Mouse (Mus musculus) hindbrain, embryonic 14.5 days (tissue): ENCODE data around the gene Sdhaf1. TPM values are rescaled to one million over a fixed set of nuclear protein-coding genes. Genes with fewer than 3 reads are reported as not detected.

ENCODE experiments used
- ATAC-seq: fragments of 200-750 bp; cut with Nextera tagmentation; 2 replicates; pipeline ENCODE4 v1.8.0; 2017; ENCODE audit warnings: moderate number of reproducible peaks, mild to moderate bottlenecking, moderate TSS enrichment, moderate library complexity; ENCODE audit not compliant: low FRiP score
- DNase-seq: peaks from one replicate; pipeline ENCODE4 v3.0.0-alpha.2; 2015; ENCODE audit warnings: low spot score
- H3K27ac ChIP-seq: fragments of 300-500 bp; sonication (generic); 2 replicates; pipeline ENCODE4 v1.5.1; 2014; ENCODE audit warnings: mild to moderate bottlenecking, moderate library complexity
- H3K27me3 ChIP-seq: fragments of 300-500 bp; sonication (generic); 2 replicates; pipeline ENCODE4 v1.6.1; 2014; ENCODE audit warnings: mild to moderate bottlenecking, low read length, mixed read lengths; ENCODE audit not compliant: control insufficient read depth, insufficient read depth
- H3K36me3 ChIP-seq: fragments of 300-500 bp; sonication (generic); replicated peaks from 2 replicates; pipeline ENCODE4 v1.6.1; 2014; ENCODE audit not compliant: control insufficient read depth, insufficient read depth
- H3K4me1 ChIP-seq: fragments of 300-500 bp; sonication (generic); replicated peaks from 2 replicates; pipeline ENCODE4 v1.6.1; 2014; ENCODE audit warnings: antibody characterized with exemption, low read length, mixed read lengths; ENCODE audit not compliant: control insufficient read depth, insufficient read depth
- H3K4me2 ChIP-seq: fragments of 300-500 bp; sonication (generic); replicated peaks from 2 replicates; pipeline ENCODE4 v1.6.1; 2014; ENCODE audit warnings: mild to moderate bottlenecking, moderate library complexity
- H3K4me3 ChIP-seq: fragments of 300-500 bp; sonication (generic); replicated peaks from 2 replicates; pipeline ENCODE4 v1.5.1; 2014; ENCODE audit warnings: mild to moderate bottlenecking, low read length
- H3K9ac ChIP-seq: fragments of 300-500 bp; sonication (generic); 2 replicates; pipeline ENCODE4 v1.6.1; 2014
- H3K9me3 ChIP-seq: fragments of 300-500 bp; sonication (generic); 2 replicates; pipeline ENCODE4 v1.6.1; 2016; ENCODE audit warnings: low read length; ENCODE audit not compliant: control insufficient read depth
- WGBS: fragments of 180-500 bp; shearing (Covaris S2); extraction: QIAGEN DNeasy Blood & Tissue Kit; methylation state at CpG from one replicate; pipeline ENCODE4 v1.1.7; 2014; 5-methylcytosine and 5-hydroxymethylcytosine counted together
- polyA plus RNA-seq: library from polyadenylated mRNA; unstranded; fragments of >200 nt; fragmentation: Nextera tagmentation; extraction: Ambion mirVana; gene quantifications from 2 replicates; pipeline ENCODE4 v1.2.1, GENCODE M21; 2014

Sdhaf1 gene
- polyA plus RNA-seq, 1 experiment from 2014 or later = 19.2 TPM

GRCm38 (mm10) chr7:30279951-30280669, 43.6 kb downstream of the Sdhaf1 start, which contains the start of the genes Thap8 and Wdr62:
Gene Thap8 (plus strand): TSS chr7:30280094.
Gene Wdr62 (minus strand): TSS chr7:30280419.
- WGBS = under 1% methylated on average over 42 of the region's 49 CpGs
- no peaks in the 10 kb centered on the region for H3K27me3 ChIP-seq
- no peaks in the 10 kb centered on the region for H3K36me3 ChIP-seq
- H3K9me3 ChIP-seq = no peaks in the 10 kb centered on the region
- H3K4me1 ChIP-seq = no peaks in the 10 kb centered on the region
- peak within 1 kb of the TSS; percentile 97 for H3K27ac ChIP-seq
- H3K4me3 ChIP-seq = peak within 1 kb of the TSS; percentile 61
- DNase-seq (peak; percentile 94), ATAC-seq (peak; percentile 95)
- H3K4me2 ChIP-seq = peak within 1 kb of the TSS; percentile 91
- H3K9ac ChIP-seq = peak within 1 kb of the TSS; percentile 60

- Histone ChIP-seq H3K9me3 (no peaks in the 10 kb centered on the region), H3K4me2 (peak overlapping the region; percentile 91), H3K9ac (peak overlapping the region; percentile 40; the same call in 1 of the 2 replicates), H3K27ac (no peak overlapping the region), H3K27me3 (no peaks in the 10 kb centered on the region), H3K4me3 (peak overlapping the region; percentile 61), H3K36me3 (no peaks in the 10 kb centered on the region), H3K4me1 (no peaks in the 10 kb centered on the region)
- under 1% methylated on average over 6 of the region's 6 CpGs for WGBS
- DNase-seq (no peak), ATAC-seq (no peak)
Observed at GRCm38 (mm10) chr7:30279536-30279935, 44.2 kb downstream of the Sdhaf1 start.

DNA sequence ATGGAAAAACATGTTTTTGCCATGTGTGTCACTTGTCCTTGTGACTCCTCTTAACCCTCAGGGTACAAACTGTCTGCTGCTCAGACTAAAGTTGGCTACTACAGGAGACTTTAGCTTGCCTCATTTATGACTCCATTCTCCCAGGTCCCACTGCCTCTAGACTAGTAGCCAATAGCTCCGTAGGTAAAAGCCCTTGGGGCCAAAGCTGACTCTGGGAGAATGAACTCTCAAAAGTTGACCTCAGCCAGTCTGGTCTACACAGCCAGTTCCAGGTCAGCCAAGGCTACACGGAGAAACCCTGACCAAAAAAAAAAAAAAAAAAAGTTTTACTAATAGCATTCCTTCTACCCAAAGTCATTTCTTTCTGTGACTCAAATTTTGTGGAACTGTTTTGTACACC, 44.8 kb downstream of the Sdhaf1 start:
- no peak for ATAC-seq
- peak overlapping the region; percentile 91 for H3K4me2 ChIP-seq
- no peak overlapping the region for H3K27ac ChIP-seq
- no peak overlapping the region for H3K9ac ChIP-seq
- no peak overlapping the region; the same call in 1 of the 2 replicates for H3K4me3 ChIP-seq
- WGBS = 67% methylated on average over 2 of the region's 2 CpGs
- no peaks in the 10 kb centered on the region for H3K36me3 ChIP-seq
- no peak for DNase-seq
- H3K27me3 ChIP-seq = no peaks in the 10 kb centered on the region
- H3K4me1 ChIP-seq = no peaks in the 10 kb centered on the region
- H3K9me3 ChIP-seq = no peaks in the 10 kb centered on the region

DNA sequence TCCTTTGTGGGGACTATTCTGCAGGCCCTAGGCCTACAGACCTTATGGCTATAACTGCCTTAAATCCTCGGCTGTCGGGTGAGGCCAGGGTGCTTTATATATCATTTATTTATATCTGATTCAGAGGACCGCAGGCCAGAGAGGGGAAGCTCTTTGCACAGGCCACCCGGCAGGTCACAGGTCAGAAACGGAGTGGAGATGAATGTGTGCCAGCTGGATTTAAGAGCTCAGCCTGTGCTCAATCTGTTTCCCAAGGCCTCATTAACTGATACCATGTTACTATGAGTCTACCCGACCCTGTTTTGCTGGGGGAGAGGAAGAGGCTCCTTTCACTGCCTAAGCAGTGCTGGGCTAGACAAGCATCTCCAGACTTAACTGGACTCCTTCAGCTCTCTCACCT, 49.3 kb downstream of the Sdhaf1 start:
- WGBS = 92% methylated on average over 6 of the region's 6 CpGs
- H3K4me3 ChIP-seq = no peak overlapping the region
- DNase-seq (no peak), ATAC-seq (no peak)
- H3K9ac ChIP-seq = no peak overlapping the region
- no peaks in the 10 kb centered on the region for H3K36me3 ChIP-seq
- H3K4me2 ChIP-seq = no peak overlapping the region
- no peaks in the 10 kb centered on the region for H3K9me3 ChIP-seq
- H3K27ac ChIP-seq = no peak overlapping the region
- H3K27me3 ChIP-seq = no peaks in the 10 kb centered on the region
- no peaks in the 10 kb centered on the region for H3K4me1 ChIP-seq

Other genes starting within 250 kb of the Sdhaf1 start
- gene Gm26920, start 233.5 kb downstream of the Sdhaf1 start, polyA plus RNA-seq = 0.96 and 2.2 TPM in 2 replicates
- gene Zfp566, start 233.4 kb downstream of the Sdhaf1 start, polyA plus RNA-seq = 14.3 and 15.0 TPM in 2 replicates
- 88.6 and 97.8 TPM in 2 replicates for gene Zfp260, start 229.1 kb downstream of the Sdhaf1 start, polyA plus RNA-seq
- 14.6 and 15.5 TPM in 2 replicates for gene Zfp382, start 202.0 kb downstream of the Sdhaf1 start, polyA plus RNA-seq
- gene Zfp146, start 154.1 kb downstream of the Sdhaf1 start, polyA plus RNA-seq = 13.2 and 14.0 TPM in 2 replicates
- gene Cox7a1, start 139.8 kb downstream of the Sdhaf1 start, polyA plus RNA-seq = 6.0 and 6.9 TPM in 2 replicates
- gene Capns1, start 125.1 kb downstream of the Sdhaf1 start, polyA plus RNA-seq = 62.0 and 70.7 TPM in 2 replicates
- 179 and 199 TPM in 2 replicates for gene Polr2i, start 91.9 kb downstream of the Sdhaf1 start, polyA plus RNA-seq
- 390 and 397 TPM in 2 replicates for gene Tbcb, start 91.6 kb downstream of the Sdhaf1 start, polyA plus RNA-seq
- not detected in 2 replicates for gene Ovol3, start 88.2 kb downstream of the Sdhaf1 start, polyA plus RNA-seq
- gene Thap8, start 43.8 kb downstream of the Sdhaf1 start, polyA plus RNA-seq = 0.16 and 0.43 TPM in 2 replicates
- 5.7 and 5.9 TPM in 2 replicates for gene Wdr62, start 43.5 kb downstream of the Sdhaf1 start, polyA plus RNA-seq
- 123 and 146 TPM in 2 replicates for gene Clip3, start 32.2 kb downstream of the Sdhaf1 start, polyA plus RNA-seq
- gene Alkbh6, start 15.2 kb downstream of the Sdhaf1 start, polyA plus RNA-seq = 119 and 123 TPM in 2 replicates
- 10.7 and 11.9 TPM in 2 replicates for gene Syne4, start 9.1 kb downstream of the Sdhaf1 start, polyA plus RNA-seq
- gene E130208F15Rik, start 2.2 kb downstream of the Sdhaf1 start, polyA plus RNA-seq = not detected in 2 replicates
- 14.5 and 15.0 TPM in 2 replicates for gene Lrfn3, start 38.9 kb upstream of the Sdhaf1 start, polyA plus RNA-seq
- 27.2 and 35.6 TPM in 2 replicates for gene Tyrobp, start 89.9 kb upstream of the Sdhaf1 start, polyA plus RNA-seq
- gene Hcst, start 96.0 kb upstream of the Sdhaf1 start, polyA plus RNA-seq = 1.1 TPM in 1 of 2 replicates, not detected in the other
- gene Nfkbid, start 97.8 kb upstream of the Sdhaf1 start, polyA plus RNA-seq = 1.8 and 2.9 TPM in 2 replicates
- gene Aplp1, start 121.6 kb upstream of the Sdhaf1 start, polyA plus RNA-seq = 690 and 752 TPM in 2 replicates
- gene Kirrel2, start 133.8 kb upstream of the Sdhaf1 start, polyA plus RNA-seq = 1.8 and 2.4 TPM in 2 replicates
- 0.54 and 0.83 TPM in 2 replicates for gene Nphs1, start 134.4 kb upstream of the Sdhaf1 start, polyA plus RNA-seq
- 0.48 TPM in 1 of 2 replicates, not detected in the other for gene Prodh2, start 169.7 kb upstream of the Sdhaf1 start, polyA plus RNA-seq
- gene Arhgap33, start 211.2 kb upstream of the Sdhaf1 start, polyA plus RNA-seq = 112 TPM in 2 replicates
- gene Hspb6, start 228.3 kb upstream of the Sdhaf1 start, polyA plus RNA-seq = 9.3 and 12.6 TPM in 2 replicates
- 10.4 and 11.0 TPM in 2 replicates for gene Proser3, start 228.4 kb upstream of the Sdhaf1 start, polyA plus RNA-seq
- 49.2 and 49.4 TPM in 2 replicates for gene Lin37, start 235.9 kb upstream of the Sdhaf1 start, polyA plus RNA-seq
- gene U2af1l4, start 239.4 kb upstream of the Sdhaf1 start, polyA plus RNA-seq = 88.7 and 105 TPM in 2 replicates
- gene Gm49396, start 239.4 kb upstream of the Sdhaf1 start, polyA plus RNA-seq = 6.5 and 9.2 TPM in 2 replicates
- gene Psenen, start 239.7 kb upstream of the Sdhaf1 start, polyA plus RNA-seq = 109 and 118 TPM in 2 replicates
- gene Igflr1, start 241.5 kb upstream of the Sdhaf1 start, polyA plus RNA-seq = 2.2 and 3.1 TPM in 2 replicates